Mouse (Mus musculus) olfactory bulb, adult 2 months (tissue): Measurements from ENCODE around the gene Ubap1. TPM values are rescaled to one million over a fixed set of nuclear protein-coding genes. Genes with fewer than 3 reads are reported as not detected.
A peak's percentile ranks its signal among the peaks of the same experiment; 100 is the strongest.

Source experiments
- H3K27ac ChIP-seq: fragments of 200-500 bp; 2 replicates; pipeline ENCODE4 v1.5.1; 2012; ENCODE audit warnings: low read depth, low read length; ENCODE audit not compliant: insufficient read depth
- H3K4me1 ChIP-seq: fragments of 200-500 bp; 2 replicates; pipeline ENCODE4 v1.6.1; 2012; ENCODE audit warnings: low read length; ENCODE audit not compliant: control insufficient read depth, insufficient read depth
- H3K4me3 ChIP-seq: fragments of 200-500 bp; 2 replicates; pipeline ENCODE4 v1.5.1; 2012; ENCODE audit warnings: mild to moderate bottlenecking, low read depth, low read length, moderate library complexity; ENCODE audit not compliant: insufficient read depth
- CTCF ChIP-seq: fragments of 200-500 bp; IDR thresholded peaks from 2 replicates; pipeline ENCODE4 v1.5.1; 2012; ENCODE audit warnings: low read depth, mild to moderate bottlenecking, low read length, moderate library complexity; ENCODE audit not compliant: insufficient read depth
- POLR2A ChIP-seq: fragments of 200-500 bp; IDR thresholded peaks from 2 replicates; pipeline ENCODE4 v1.6.1; 2012; ENCODE audit warnings: mild to moderate bottlenecking, low read depth, low read length, moderate library complexity; ENCODE audit not compliant: insufficient read depth
- WGBS: fragments of 180-500 bp; shearing (Covaris S2); methylation state at CpG from one replicate; pipeline ENCODE4 v1.1.7; 2018; 5-methylcytosine and 5-hydroxymethylcytosine counted together
- polyA plus RNA-seq: library from polyadenylated mRNA; stranded (reverse); fragments of >200 nt; gene quantifications from 2 replicates; pipeline ENCODE4 v1.2.4, GENCODE M21; 2012; ENCODE audit warnings: low replicate concordance; ENCODE audit not compliant: missing spikeins, insufficient read depth, insufficient read length

Gene Ubap1
- polyA plus RNA-seq: not detected in 2 replicates

GRCm38 (mm10) chr4:41348584-41349198 is at the start of gene Ubap1:
Gene Ubap1, plus strand, starts transcription at chr4:41348996.
- H3K27ac ChIP-seq: peak within 1 kb of the TSS; percentile 67
- WGBS: under 1% methylated on average over 31 of the region's 31 CpGs
- no peaks in the 10 kb centered on the region for H3K4me1 ChIP-seq
- TF ChIP-seq POLR2A (peak; percentile 84), CTCF (no peak)
- H3K4me3 ChIP-seq: peak within 1 kb of the TSS; percentile 76

DNA sequence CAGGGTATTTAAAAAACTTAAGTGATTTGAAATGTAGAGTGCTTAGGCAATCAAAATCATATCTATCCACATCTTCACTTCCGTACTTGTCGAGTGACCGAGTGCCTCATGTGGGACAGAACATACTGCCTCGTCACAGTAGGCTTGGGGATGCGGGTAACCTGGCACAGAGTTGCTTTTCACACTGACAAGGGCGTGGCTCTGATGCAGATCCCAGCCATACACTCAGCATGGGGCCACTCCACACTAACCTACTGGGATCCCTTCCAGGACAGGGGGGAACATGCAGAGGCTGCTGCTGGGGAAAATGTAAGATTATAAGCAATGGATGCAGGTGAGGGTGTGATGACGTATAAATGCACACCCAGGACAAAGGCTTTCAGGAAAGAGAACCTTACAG is 45.1 kb upstream of the Ubap1 start:
- H3K4me3 ChIP-seq: no peak overlapping the region
- TF ChIP-seq POLR2A: no peak
- TF ChIP-seq CTCF: no peak
- WGBS: 79% methylated on average over 7 of the region's 7 CpGs
- H3K27ac ChIP-seq: no peak overlapping the region
- 0 out of 2 replicates have a peak, but pooled peaks cover 2% of the 10 kb centered on the region for H3K4me1 ChIP-seq

DNA sequence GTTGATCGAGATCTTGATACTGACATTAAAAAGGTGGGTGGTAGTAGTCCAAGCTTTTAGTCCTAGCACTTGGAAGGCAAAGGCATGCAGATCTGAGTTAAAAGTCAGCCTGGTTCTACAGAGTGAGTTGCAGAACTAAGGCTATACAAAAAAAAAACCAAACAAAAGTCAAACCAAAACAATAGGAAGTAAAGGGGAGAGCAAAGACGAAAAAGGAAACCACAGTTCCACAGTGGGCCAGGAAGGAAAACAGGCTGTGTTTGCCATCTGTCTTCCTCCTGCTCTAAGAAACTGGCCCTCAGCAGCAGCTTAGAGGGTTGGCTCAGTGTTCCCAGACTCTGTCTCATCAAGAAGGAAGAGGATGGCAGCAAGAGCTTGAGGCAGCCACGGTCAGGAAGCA is 44.5 kb upstream of the Ubap1 start:
- no peak overlapping the region for H3K27ac ChIP-seq
- WGBS: 36% methylated on average over 3 of the region's 3 CpGs
- TF ChIP-seq POLR2A: no peak
- TF ChIP-seq CTCF: no peak
- H3K4me1 ChIP-seq: 0 out of 2 replicates have a peak, but pooled peaks cover 2% of the 10 kb centered on the region
- H3K4me3 ChIP-seq: no peak overlapping the region

GRCm38 (mm10) chr4:41307406-41307805 is 41.4 kb upstream of the Ubap1 start:
- Histone ChIP-seq H3K4me3 (no peak overlapping the region), H3K27ac (no peak overlapping the region), H3K4me1 (peaks cover 2% of the 10 kb centered on the region; the same call in 1 of the 2 replicates)
- TF ChIP-seq CTCF (no peak), POLR2A (no peak)
- 73% methylated on average over 6 of the region's 6 CpGs for WGBS

DNA sequence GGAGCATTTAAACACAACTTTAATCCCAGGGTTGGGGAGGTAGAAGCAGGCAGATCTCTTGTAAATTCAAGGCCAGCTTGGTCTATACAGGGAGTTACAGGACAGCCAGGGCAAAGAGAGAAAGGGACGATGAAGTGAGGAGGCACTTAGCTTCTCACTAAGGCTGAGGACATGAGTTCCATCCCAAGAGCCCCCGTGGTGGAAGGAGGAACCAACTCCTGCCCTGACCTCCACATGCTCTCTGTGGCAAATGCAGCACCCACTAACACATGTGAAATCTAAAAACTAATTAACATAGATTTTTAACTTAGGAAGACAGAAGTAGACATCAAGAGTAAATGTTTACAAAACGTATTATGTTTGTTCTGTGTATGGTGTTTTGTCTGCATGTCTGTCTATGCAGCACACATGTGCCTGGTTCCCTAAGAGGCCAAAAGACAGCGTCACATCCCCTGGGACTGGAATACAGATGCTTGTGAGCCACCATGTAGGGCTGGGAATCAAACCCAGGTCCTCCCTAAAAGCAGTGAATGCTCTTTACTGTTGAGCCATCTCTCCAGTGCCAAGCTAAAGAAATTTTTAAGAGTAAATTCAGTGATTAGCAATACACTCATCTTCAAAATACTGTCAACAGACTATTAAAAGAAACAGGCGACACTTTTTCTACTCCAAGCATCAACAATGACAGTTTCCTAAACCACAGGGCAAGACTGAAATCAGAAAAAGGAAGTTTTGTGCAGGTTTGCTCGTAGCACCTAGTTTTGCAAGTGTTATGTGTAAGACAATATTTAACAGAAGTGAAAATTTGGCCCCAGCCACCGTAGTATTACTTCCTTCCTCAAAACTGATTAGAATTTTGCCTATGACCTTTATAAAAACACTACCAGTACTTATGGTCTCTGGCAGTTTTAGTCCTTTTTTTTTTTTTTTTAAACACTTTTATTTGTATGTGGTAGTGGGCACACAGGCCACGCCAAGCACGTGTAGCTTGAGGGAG is 37.9 kb upstream of the Ubap1 start:
- WGBS: 86% methylated on average over 9 of the region's 9 CpGs
- Histone ChIP-seq H3K4me3 (no peak overlapping the region), H3K27ac (no peak overlapping the region), H3K4me1 (peaks cover 8% of the 10 kb centered on the region)
- TF ChIP-seq CTCF (no peak), POLR2A (no peak)

- peak overlapping the region; percentile 82 for H3K4me3 ChIP-seq
- H3K27ac ChIP-seq: no peak overlapping the region
- peaks cover 8% of the 10 kb centered on the region for H3K4me1 ChIP-seq
- WGBS: 11% methylated on average over 14 of the region's 14 CpGs
- TF ChIP-seq POLR2A: no peak
- TF ChIP-seq CTCF: no peak
These were observed 35.1 kb upstream of the Ubap1 start for GRCm38 (mm10) chr4:41313722-41314121.

DNA sequence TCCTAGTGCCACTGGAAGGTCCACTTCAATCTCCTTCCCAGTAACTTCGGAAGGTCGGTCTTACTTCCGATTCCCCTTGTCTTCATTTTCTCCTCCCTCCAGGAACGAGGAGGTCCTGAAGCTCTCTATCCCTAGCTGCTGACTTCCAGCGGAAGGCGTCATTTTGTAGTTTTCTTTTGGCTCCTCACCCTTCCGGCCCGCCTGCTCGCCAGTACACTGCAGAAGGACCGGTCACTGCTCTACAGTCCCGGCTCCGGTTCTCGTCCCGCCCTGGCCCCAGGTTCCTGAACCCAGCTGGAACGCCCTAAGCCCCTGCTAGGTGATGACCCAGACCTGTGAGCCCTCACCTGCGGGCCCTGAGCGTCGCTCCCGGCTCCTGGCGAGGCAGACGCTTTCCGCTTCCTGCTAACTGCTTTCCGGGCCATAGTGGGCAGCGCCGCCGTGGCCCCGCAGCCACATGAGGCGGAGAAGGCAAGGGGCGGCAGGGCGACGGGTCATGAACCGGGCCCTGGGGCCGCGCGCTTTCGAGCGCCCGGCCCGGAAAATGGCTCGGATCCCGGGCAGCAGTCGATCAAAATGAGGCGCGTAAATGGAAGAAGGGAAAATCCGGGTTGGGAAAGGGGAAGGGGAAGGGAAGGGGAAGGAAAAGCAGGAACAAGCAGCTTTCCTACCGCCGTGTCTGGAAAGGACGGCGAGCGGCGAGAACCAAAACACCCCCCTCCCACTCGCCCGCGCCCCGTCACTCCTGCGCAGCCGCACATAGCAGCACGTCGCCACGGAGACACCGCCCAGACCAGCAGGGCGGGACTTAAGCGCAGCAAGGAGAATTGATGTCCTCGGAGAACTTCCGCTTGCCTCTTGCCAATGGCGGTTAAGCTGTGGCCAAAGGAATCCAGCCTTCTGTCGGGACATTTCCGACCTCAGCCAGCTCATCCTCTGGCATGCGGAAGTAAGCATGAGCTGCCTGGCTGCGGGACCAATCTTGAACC is 34.4 kb upstream of the Ubap1 start, which contains the start of gene Dcaf12:
Dcaf12 (minus strand) TSS at position 749 of the 989 bp plus-strand sequence.
- WGBS: under 1% methylated on average over 70 of the region's 70 CpGs
- H3K4me3 ChIP-seq: peak within 1 kb of the TSS; percentile 82
- H3K4me1 ChIP-seq: peaks cover 8% of the 10 kb centered on the region
- no peak for TF ChIP-seq CTCF
- TF ChIP-seq POLR2A: peak; percentile 73
- peak within 1 kb of the TSS; percentile 76 for H3K27ac ChIP-seq

GRCm38 (mm10) chr4:41315173-41315572 is 33.6 kb upstream of the Ubap1 start:
- WGBS: 56% methylated on average over 8 of the region's 8 CpGs
- H3K4me1 ChIP-seq: peaks cover 8% of the 10 kb centered on the region
- peak overlapping the region; percentile 76 for H3K27ac ChIP-seq
- TF ChIP-seq CTCF (no peak), POLR2A (no peak)
- peak overlapping the region; percentile 82 for H3K4me3 ChIP-seq
